Comparison of ENCODE assay signal across 35 mouse cellular contexts in genomic region chr5:103171207-103171606, GRCm38 (mm10). TPM values are rescaled to one million over a fixed set of nuclear protein-coding genes. Genes with fewer than 3 reads are reported as not detected.
"Had no signal": no experiment of that assay in that cellular context is flagged by ENCODE, and none has a peak within 500 bp of the region (broad histone marks: within the 10 kb centered on the region; RNA-seq: fewer than 3 reads in every experiment).

No protein-coding gene starts in this region.

- H3K9me3 ChIP-seq: heart, embryonic 10.5 days; heart, embryonic 15.5 days; hindbrain, embryonic 13.5 days; hindbrain, embryonic 15.5 days; intestine, embryonic 15.5 days; kidney, embryonic 15.5 days had no signal

- H3K4me3 ChIP-seq: heart, embryonic 10.5 days; heart, embryonic 12.5 days; heart, embryonic 13.5 days; heart, embryonic 15.5 days; hindbrain, embryonic 10.5 days; hindbrain, embryonic 12.5 days; hindbrain, embryonic 13.5 days; hindbrain, embryonic 15.5 days; intestine, embryonic 15.5 days; kidney, embryonic 15.5 days; layer of hippocampus, adult 2 months had no signal

- H3K4me2 ChIP-seq: heart, embryonic 11.5 days; heart, embryonic 12.5 days; heart, embryonic 13.5 days; heart, embryonic 15.5 days; hindbrain, embryonic 12.5 days; hindbrain, embryonic 13.5 days; hindbrain, embryonic 14.5 days; hindbrain, embryonic 15.5 days; intestine, embryonic 15.5 days; kidney, embryonic 15.5 days had no signal

- DNase-seq: heart, postnatal 10 days; heart, postnatal 14 days; heart, postnatal 36 days; heart, postnatal 4 days; kidney, adult 11 months; kidney, adult 18-20 months; kidney, adult 2 months; kidney, adult 8-10 months; kidney, adult 9 months; kidney, postnatal 10 days; kidney, postnatal 14 days; kidney, postnatal 25 days; kidney, postnatal 36 days; kidney, postnatal 4 days; layer of hippocampus, adult 9-11 months; layer of hippocampus, postnatal 36 days had no signal

- H3K9ac ChIP-seq: heart, embryonic 12.5 days; heart, embryonic 13.5 days; heart, embryonic 15.5 days; hindbrain, embryonic 12.5 days; hindbrain, embryonic 13.5 days; hindbrain, embryonic 14.5 days; hindbrain, embryonic 15.5 days; intestine, embryonic 15.5 days; kidney, embryonic 15.5 days had no signal

- H3K4me1 ChIP-seq: heart, embryonic 10.5 days; intestine, embryonic 15.5 days; kidney, embryonic 15.5 days had no signal

- H3K27ac ChIP-seq: heart, embryonic 10.5 days; heart, embryonic 13.5 days; heart, embryonic 15.5 days; hindbrain, embryonic 10.5 days; hindbrain, embryonic 12.5 days; hindbrain, embryonic 13.5 days; hindbrain, embryonic 14.5 days; hindbrain, embryonic 15.5 days; hindbrain, postnatal 0 days; intestine, embryonic 15.5 days; kidney, embryonic 15.5 days; kidney, postnatal 0 days; layer of hippocampus, adult 2 months had no signal

- H3K36me3 ChIP-seq: heart, embryonic 10.5 days; heart, embryonic 12.5 days; heart, embryonic 13.5 days; heart, embryonic 15.5 days; hindbrain, embryonic 10.5 days; hindbrain, embryonic 12.5 days; hindbrain, embryonic 15.5 days; intestine, embryonic 15.5 days; kidney, embryonic 15.5 days had no signal

- ATAC-seq: hindbrain, embryonic 16.5 days; hindbrain, postnatal 0 days; inflammation-experienced regulatory T-cells, adult 6 months; intestine, embryonic 15.5 days; intestine, embryonic 16.5 days; intestine, postnatal 0 days had no signal

- H3K27me3 ChIP-seq: heart, embryonic 12.5 days; heart, embryonic 13.5 days; heart, embryonic 15.5 days; hindbrain, embryonic 12.5 days; hindbrain, embryonic 13.5 days; hindbrain, embryonic 15.5 days; intestine, embryonic 15.5 days; kidney, embryonic 15.5 days had no signal

RNA-seq across cellular contexts. Expression of gene Mapk10, which starts 39.9 kb away (rescaled TPM):
- polyA plus RNA-seq: inflammation-experienced regulatory T-cells, adult 6 months had no signal
